Mouse (Mus musculus): ENCODE data around the gene Gm17949.
A peak's percentile ranks its signal among the peaks of the same experiment; 100 is the strongest.
"Not testable (repeated sequence)": the region's sequence is repeated elsewhere in the genome, so short reads cannot be mapped to it uniquely, and the experiment has no call there.

Gene Gm17949

DNA sequence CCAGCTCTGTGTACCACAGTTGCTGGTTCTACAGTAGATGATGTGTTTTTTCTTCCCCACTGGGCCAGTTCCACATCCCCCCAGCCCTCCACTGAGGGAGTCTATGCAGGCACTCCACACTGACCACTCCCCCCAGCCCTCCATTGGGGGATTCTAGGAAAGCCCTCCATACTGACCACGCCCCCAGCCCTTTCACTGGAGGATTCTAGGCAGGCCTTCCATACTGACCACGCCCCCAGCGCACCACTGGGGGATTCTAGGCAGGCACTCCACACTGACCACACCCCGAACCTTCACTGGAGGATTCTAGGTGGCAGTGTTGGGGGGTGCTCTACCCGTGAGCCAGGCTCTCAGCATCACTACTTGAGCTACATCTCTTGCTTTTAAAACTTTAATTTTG is 36.1 kb downstream of the Gm17949 start:
- DNase-seq (ENCODE audit: low spot score) = no peak

DNA sequence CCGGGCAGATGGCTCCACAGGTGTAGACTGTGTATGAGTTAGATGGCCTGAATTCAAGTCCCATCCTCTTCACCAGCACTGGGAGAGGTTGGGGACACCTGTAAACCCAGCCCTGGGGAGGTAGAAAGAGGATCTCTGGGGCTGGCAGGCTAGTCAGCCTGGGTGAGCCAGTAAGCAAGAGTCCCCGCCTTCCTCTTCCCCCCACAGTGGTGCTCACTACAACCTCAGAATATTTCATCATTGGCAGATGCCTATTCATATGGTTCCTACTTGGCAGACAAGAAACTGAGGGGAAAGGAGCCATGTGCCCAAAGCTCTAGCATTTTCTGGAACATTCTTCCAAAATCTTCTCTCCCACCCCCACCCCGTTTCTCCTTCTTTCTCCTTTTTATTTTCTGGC is 37.5 kb downstream of the Gm17949 start:
- DNase-seq (ENCODE audit: low spot score) = no peak

DNA sequence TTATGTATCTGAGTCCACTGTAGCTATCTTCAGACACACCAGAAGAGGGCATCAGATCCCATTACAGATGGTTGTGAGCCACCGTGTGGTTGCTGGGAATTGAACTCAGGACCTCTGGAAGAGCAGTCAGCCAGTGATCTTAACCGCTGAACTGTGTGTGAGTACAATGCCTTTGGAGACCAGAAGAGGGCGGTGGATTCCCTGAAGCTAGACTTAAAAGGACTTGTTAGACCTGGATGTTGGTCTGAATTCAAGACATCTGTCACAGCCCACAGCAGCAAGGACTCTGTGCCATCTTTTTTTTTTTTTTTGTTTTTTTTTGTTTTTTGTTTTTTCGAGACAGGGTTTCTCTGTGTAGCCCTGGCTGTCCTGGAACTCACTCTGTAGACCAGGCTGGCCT is 40.4 kb downstream of the Gm17949 start:
- DNase-seq (ENCODE audit: low spot score) = not testable (repeated sequence)

DNA sequence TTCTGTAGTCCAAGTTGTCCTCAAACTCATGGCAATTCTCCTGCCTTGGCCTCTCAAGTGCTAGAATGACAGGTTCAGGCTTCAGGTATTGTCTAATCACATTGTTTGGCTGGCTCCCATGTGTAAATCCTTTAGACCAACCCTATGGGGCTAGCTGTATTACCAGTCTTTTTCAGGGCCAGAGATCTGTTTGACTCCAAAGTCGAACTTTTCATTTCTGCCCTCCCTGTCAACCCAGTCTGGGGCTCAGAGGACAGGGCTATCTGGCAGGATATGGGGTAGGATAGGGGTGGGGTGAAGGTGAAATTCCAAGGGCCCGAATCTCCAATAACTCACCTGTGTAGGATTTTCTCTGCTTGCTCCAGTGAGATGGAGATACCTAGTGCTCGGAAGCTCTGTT is 45.0 kb downstream of the Gm17949 start:
- DNase-seq (ENCODE audit: low spot score) = no peak

DNA sequence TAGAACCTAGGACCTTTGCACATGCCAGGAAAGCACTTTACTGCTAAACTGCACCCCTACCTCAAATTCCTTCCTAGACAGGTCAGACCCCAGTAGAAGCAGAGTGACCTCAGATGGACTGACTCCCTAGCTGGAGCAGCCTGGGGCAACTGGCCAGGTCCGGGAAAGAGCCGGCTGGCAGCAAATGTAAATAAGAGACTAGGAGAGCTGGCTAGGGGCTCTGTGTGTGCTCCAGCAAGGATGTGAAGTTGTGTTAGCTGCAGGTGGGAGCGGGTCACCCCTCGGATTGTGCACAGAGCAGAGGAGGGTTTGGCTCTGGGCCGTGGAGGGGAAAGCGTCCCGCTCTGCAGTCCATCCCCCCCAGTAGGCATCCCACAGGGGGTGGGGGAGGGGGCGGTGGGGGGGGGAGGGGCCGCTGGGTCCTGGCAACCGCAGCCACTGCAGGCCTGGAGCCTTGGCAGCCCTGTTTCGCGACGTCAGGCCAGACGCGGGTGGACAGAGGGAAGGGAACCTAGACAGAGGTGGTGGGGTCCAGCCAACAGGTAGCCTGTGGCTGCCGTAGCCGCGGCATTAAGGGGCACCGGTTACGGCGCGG is 47.7 kb downstream of the Gm17949 start, which contains the start of gene Crb3:
TSS of gene Crb3 (plus strand) at position 215 of the 595 bp plus-strand sequence.
- peak; percentile 34 for DNase-seq (ENCODE audit: low spot score)

DNA sequence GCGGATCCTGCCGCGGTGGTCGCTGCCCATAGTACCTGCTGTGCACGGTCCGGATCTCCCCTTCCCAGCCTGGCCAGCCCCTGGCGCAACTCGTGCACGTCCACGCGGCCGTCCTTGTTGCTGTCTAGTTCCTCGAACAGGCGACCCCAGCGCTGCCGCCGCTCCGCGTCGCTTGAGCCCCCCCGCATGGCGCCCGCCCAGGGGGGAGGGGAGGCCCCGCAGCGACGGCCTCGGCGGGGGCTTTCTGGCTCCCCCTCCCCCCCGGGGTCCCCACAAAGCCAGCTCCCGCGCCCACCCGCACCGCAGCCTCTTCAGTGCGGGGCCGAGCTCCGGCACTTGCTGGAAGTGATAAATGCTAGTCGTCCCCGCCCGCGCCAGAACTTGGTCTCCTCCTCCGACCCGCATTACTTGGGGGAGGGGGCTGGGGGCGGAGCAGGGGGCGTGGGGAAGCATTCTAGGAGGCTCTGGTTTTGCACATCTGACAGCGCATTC is 48.3 kb downstream of the Gm17949 start, which contains the start of gene Slc25a23:
TSS of gene Slc25a23 (minus strand) at position 378 of the 492 bp plus-strand sequence.
- DNase-seq (ENCODE audit: low spot score) = peak; percentile 90

DNA sequence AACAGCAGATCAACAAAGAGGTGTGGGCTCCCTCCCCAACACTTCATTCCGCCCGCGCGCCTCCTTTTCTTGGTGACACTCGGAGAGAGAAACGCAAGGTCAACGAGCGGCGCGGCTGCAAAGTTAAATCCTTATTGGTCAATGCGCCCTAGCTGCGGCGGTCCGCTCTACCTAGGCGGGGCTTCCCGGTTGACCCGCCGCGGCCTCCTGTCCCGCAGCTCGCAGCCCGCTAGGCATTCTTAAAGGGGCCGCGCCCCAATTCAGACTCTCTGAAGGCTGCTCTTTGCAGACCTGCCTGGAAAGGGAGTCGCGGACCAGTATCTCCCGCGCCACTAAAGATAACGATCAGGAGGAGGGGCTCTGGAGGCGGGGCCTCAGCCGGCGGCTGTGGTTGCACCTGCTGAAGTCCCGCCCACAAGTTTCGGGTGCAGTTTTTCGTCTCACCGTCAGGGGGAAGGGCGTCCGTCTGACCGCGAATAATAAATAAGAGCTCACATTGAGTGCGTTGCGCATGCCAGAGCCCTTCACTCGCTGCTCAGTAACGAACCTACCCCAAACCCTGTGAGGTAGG is 49.0 kb downstream of the Gm17949 start:
- DNase-seq (ENCODE audit: low spot score) = peak; percentile 96

DNA sequence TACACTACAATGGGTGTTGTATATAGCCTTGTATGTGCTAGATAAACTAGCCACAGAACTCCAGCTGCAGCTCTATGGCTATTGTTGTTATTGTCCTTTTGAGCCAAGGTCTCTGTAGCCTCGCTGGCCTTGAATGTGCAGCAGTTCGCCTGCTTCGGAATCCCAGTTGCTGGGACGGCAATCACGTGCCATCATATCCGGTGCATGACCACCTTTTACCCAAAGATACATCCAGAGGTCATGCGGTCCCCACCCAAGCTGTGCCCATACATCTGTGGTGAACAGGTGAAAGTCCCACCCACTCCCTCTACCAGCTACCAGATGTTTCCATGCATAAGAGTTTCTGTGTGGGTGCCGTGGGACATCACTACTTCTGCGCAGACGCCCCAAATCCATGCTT is 49.8 kb downstream of the Gm17949 start:
- DNase-seq (ENCODE audit: low spot score) = peak; percentile 19

DNA sequence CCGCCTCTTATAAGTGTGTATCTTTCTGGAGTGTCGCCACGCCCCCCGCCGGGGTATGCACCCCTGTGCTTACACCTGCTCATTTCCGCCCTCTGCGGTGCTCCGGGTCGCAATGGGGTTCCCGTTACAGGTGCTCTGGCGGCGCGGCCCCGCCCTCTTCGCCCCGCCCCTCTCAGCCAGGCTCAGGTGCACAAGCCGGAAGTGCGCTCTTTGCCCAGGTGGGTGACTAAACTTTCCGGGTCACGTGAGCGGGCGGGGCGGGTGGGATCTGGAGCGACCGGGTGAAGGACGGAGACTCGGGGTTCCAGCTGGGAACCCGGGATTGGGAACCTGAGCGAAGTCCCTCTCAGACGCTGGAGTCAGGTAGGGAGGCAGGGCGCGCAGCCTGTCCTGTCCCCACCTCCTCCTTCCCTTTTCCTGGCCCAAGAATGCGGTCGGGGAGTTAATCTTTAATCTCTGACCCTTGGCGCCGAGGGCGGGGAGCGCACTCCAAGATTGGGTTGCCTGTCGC is 50.8 kb downstream of the Gm17949 start:
- peak; percentile 90 for DNase-seq (ENCODE audit: low spot score)

DNA sequence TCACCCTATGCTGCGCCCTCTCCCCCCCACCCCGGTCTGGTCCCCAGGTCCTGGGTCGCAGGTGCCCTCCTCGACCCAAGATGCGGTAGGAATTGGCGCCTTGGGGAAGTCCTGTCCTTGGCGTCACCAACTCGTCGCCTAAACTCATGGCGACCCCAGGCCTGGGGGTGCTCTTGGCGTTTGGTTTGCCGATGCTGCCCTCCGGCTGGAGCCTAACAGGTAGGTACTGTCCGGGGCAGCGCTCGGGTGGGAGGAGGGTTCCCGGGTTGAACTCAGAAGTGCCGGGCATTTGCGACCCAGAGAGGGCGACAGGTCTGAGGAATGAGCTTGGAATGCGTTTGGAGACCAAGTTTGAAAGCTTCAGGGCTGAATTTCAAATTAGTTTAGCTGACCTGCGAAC is 51.3 kb downstream of the Gm17949 start:
- DNase-seq (ENCODE audit: low spot score) = no peak

DNA sequence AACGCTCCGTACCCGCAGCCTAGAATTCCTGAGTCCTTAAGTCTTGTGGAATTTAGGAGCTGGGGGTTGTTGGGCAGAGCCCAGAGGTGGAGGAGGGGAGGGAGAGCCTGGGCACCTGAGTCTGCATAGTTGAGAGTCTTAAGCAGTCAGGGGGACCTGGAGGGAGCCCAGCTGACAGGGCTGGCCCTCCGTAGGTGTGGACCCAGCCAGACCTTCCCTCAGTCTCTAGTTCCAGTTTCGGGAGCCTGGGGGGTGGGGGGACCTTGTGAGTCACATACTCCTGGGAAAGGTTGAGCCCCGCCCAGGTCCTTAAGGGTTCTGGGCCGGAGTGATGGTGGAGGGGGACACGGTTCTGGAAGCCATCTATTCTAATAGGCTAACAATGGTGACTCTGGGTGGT is 51.8 kb downstream of the Gm17949 start:
- peak; percentile 22 for DNase-seq (ENCODE audit: low spot score)

DNA sequence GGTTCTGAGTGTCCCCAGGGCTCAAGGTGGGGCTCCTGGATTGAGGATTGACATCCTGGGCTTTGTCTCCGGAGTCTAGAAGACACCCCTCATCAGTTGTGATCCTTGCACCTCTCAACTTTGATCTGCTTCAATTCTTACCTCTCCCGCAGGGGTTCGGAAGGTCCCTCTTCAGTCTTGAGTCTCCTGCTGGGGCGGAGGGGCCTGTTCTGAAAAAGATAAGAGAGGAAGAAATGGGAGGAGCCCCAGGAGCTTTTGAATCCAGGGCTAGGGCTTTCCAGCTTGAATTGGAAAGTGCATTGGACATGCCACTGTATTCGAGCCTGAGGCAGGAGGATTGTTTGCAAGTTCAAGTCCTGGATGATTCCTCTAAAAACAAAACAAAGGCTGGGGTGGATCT is 55.6 kb downstream of the Gm17949 start:
- no peak for DNase-seq (ENCODE audit: low spot score)

DNA sequence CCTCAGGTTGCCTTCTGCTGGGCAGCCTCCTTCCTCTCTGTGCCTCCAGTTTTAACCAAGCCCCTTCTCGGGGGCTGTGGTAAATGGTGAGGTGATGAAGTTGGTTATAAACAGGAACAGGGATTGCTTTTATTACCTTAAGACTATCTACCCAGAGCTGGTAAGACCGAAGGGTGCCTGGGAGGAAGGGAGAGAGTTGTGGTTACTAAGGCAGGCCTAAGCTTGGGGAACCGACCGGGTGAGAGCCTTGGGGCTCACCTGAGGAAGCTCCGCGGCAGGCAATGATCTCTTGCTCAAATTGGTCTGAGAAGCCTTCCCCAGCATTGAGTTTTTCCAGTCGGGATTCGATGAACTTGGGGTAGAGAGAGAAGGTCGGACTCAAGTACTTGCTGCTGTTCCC is 59.0 kb downstream of the Gm17949 start:
- no peak for DNase-seq (ENCODE audit: low spot score)

DNA sequence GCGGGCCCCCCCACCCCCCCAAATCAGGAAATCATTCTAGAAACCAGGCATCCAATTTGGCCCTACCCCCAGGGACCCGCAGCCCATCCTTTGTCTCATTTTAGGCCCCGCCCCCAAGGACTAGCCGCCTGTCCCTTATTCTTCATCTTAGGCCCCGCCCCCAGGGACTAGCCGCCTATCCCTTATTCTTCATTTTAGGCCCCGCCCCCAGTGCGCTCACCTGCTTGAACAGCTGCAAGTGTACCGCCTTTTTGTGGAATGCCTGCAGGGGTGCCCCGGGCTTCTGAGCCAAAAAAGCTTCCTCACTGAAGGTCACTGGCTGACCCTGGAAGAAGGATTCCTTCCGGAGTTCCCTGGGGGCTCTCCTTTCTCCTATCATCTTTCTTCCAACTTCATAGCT is 59.4 kb downstream of the Gm17949 start:
- DNase-seq (ENCODE audit: low spot score) = peak; percentile 50
